Mouse (Mus musculus): ENCODE measurements around the gene Itgb5.

The Itgb5 gene

GRCm38 (mm10) chr16:33989106-33989505 is 159.6 kb downstream of the Itgb5 start:
- no peak for DNase-seq (ENCODE audit: low spot score)

- no peak for DNase-seq (ENCODE audit: low spot score)
These were observed 161.2 kb downstream of the Itgb5 start for GRCm38 (mm10) chr16:33990712-33991111.

- no peak for DNase-seq (ENCODE audit: low spot score)
These were observed 164.9 kb downstream of the Itgb5 start for GRCm38 (mm10) chr16:33994321-33994720.

- no peak for DNase-seq (ENCODE audit: low spot score)
These were observed 166.0 kb downstream of the Itgb5 start for GRCm38 (mm10) chr16:33995496-33995895.

GRCm38 (mm10) chr16:33996030-33996429 is 166.6 kb downstream of the Itgb5 start:
- peak; percentile 39 for DNase-seq (ENCODE audit: low spot score)

GRCm38 (mm10) chr16:33998011-33998410 is 168.5 kb downstream of the Itgb5 start:
- DNase-seq (ENCODE audit: low spot score): no peak

All from T-cell, adult 2 months (primary cell).